Mouse (Mus musculus) spleen, postnatal 4 days (tissue): Measurements from ENCODE around the gene Rimbp2.
"Not testable (repeated sequence)": the region's sequence is repeated elsewhere in the genome, so short reads cannot be mapped to it uniquely, and the experiment has no call there.

Experiments used
- DNase-seq, 2 experiments: peaks; one replicate each; pipeline ENCODE4 v3.0.0; 2022; ENCODE audit warnings: low spot score in 2 of 2

Gene Rimbp2

DNA sequence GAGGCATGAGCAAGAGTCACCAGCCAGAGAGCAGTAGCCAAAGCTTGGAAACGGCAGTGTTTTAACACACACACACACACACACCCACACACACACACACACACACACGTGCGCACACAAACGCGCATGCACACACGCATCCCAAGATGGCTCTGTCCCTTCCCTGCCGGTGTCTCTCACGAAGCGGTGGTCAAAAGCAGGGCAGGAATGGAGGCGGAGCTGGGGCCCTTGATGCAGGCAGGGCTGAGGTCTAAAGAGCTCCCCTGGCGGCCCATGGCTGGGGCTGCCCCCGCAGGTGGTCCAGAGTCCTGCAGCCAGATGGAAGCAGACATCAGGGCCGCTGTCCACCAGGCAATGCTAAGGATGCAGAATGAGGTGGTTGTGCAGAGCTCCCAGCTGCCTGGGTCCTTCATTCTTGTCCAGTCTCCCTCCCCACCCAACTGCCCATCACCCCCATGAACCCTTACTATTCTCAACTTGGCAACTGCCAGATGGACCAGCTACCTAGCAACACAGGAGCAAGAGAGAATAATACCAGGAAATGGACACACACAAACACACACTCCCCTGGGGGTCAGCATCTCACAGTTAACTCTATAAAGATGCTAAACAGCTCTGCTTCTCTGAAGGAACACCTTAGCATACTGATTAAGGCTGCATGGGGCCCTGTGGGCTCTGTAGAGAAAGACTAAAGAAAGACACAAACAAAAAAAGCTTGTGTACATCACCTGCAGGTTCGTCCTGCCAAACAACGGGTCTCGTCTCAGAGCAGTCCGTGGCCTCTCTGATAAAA lies at the start of gene Rimbp2:
Gene Rimbp2, minus strand, starts transcription at position 209 of the 793 bp plus-strand sequence.
- DNase-seq = no peak

- DNase-seq = no peak
Measured at GRCm38 (mm10) chr5:129002571-129003011, 49.3 kb upstream of the Rimbp2 start.

DNA sequence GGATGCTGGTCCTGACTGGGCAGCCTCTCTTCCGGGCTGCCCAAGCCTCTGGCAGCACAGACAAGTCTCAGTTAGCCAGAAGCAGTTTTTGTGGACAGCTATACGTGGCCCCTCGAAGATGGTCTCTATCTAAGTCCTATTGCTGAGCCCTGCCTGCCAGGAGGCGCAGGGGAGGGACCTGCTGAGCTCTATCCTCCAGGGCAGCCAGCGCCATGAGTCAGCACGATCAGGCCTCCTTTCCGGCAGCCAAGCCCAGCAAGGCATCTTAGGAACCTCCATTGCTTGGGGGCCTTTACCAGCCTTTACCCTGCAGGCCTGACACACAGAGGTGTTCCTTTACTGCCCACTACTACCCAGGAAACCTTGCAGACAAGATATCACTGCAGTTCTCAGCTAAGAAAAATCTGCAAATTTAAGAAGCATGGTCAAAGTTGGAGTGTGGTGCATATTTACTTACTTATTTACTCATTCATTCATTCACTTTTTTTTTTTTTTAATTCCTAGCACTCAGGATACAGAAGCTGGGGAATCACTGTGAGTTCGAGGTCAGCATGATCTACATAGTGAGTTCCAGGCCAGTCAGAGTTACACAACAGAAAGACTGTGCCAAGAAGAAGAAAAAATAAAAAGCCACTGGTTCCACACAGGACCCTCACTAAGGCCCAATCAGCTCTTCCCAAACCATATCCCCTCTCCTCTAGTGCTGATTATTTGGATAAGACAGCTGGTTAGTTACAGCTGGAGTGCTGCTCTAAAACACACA lies 47.6 kb upstream of the Rimbp2 start:
- peak; percentile 76 to 86 for DNase-seq

DNA sequence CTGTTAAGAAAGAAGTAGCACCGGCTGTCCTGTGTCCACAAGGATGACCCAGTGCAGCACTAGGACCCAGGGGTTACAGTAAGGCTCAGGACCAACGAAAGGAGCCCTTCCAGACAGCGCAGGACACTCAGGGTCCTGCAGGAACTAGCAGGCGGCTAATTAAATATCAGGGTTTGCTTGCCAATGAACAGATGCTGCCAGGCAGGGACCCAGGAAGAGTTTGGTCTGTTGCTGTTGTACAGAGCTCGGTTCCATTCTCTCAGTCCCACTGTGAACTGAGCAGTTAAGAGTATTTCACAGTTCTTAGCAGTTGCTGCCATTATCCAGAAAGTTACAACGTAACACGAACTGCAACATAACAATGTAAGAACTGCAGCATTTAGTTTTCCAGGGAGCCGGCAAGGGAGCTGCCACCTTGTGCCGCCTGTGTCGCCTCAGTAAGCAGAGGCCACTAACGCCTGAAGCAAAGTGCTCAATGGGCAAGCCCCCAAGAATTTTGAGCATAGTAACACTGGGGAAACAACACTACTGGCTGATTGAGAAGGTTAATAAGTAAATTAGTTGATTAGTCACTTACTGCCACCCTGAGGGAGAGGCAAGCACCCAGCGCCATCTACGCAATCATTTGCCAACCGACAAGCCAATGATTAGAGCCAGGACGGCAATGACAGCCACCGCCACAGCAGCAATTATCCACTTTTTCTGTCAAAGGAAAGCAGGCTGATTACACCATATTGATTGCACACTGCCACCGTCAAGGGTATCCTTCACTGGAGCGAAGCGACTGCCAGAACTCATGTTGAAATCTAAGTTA lies 34.1 kb upstream of the Rimbp2 start:
- no peak for DNase-seq

DNA sequence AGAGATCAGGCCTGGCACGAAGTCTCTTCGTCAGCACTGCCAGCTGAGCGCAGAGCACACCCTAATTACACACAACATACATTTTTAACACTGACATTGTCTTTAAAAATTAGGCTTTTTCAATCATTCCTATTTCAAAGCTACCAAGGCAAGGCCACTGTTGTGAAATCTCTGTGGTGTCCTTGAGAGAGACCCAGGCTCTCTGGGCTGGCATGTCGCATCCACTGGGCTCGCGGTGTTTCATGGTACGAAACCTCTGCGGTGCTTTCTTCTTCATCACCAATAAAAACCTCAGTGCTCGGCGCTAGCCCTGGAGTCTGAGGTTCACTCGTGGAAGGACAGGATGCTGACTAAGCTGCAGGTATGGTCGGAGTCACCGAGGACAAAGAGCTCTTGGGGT lies 32.7 kb upstream of the Rimbp2 start:
- DNase-seq = no peak

DNA sequence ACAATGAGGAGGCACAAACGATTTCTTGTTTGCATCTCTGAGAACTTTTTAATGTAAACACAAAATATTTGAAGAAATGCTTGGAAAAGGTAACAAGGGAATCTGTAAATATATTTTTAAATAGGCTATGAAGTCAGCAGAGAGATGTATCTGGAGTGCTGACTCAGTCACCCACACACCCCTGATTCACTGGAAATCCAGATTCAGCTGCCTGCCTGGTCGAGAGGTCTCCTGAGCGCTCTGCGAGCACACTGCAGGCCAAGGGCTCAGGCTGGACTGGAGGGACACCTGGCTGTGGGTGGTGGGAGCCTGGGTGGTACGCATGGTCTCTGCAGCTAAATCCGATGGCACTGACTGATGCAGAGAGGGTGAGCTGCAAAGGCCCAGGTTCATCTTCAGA lies 31.2 kb upstream of the Rimbp2 start:
- DNase-seq = no peak

- peak; percentile 69 to 89 for DNase-seq
Measured at GRCm38 (mm10) chr5:128981607-128982006, 28.3 kb upstream of the Rimbp2 start.

DNA sequence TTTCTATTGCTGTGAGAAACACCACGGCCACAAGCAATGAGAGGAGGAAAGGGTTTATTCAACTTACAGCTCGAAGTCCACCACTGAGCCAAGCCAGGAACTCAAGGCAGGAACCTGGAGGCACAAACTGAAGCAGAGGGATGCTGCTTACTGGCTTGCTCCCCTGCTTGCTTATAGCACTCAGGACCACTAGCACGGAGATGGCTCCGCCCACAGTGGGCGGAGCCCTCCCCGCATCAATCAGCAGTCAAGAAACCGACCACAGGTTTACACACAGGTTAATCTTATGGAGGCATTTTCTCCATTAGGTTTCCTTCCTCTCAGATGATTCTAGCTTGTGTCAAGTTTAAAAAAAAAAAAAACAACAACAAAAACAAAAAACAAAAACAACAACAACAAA lies 27.6 kb upstream of the Rimbp2 start:
- no peak for DNase-seq

DNA sequence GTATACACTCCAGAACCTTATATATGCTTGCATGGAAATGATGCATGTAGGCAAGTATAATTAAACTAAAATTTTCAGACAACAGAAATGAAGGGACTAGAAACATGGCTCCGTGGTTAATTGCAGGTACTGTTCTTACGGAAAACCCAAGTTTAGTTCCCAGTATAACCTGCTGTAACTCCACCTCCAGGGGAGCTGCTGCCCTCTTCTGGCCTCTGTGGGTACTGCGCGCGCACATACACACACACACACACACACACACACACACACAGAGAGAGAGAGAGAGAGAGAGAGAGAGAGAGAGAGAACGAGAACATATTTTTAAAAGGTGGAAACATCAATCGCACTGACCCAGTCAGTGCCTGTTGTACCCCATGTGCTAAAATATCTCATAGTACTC lies 25.7 kb upstream of the Rimbp2 start:
- DNase-seq = no peak

DNA sequence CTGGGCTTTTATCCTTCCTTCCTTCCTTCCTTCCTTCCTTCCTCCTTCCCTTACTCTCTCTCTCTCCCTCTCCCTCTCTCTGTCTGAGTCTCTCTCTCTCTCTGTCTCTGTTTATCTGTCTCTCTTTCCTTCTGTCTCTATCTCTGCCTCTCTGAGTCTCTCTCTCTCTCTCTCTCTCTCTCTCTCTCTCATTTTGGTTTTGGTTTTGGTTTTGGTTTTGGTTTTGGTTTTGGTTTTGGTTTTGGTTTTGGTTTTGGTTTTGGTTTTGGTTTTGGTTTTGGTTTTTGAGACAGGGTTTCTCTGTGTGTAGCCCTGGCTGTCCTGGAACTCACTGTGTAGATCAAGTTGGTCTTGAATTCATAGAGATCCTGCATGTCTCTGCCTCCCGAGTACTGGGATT lies 24.2 kb upstream of the Rimbp2 start:
- DNase-seq = not testable (repeated sequence)

DNA sequence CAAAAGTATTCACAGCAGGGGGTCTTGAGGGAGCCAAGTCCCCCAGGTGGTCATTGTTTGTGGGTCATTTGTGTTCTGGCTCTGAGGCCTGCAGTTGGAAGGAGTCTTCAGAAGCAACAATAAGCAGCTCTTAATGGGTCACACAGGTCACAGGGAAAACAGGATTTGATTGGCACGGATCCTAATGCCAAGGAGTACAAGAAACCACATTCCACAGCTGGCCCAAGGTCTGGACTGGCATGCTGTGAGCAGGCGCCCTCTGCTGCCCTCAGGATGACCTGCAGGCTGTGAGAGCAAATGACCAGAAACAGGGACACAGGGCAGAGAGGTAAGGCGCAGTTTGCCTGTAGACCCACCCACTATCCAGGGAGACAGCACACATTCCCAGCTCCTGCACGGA lies 23.0 kb upstream of the Rimbp2 start:
- no peak for DNase-seq

DNA sequence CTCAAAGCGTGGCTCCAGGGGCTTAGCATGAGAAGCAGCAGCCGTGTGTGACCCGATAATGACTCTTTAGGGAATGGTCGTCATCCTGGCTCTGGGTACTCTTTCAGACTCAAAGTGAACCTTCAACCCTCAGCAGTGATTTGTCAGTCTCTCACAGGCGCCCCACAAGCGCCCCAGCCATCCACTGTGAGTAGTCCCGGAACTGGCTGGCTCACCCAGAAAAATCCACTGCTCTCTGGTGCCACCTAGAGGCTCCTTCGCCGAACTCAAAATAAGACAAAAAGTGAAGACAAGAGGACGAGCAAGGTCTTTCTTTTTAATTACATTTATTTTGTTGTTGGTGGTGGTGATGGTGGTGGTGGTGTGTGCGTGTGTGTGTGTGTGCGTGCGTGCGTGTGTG lies 18.0 kb upstream of the Rimbp2 start:
- peak; percentile 49 to 84 for DNase-seq

DNA sequence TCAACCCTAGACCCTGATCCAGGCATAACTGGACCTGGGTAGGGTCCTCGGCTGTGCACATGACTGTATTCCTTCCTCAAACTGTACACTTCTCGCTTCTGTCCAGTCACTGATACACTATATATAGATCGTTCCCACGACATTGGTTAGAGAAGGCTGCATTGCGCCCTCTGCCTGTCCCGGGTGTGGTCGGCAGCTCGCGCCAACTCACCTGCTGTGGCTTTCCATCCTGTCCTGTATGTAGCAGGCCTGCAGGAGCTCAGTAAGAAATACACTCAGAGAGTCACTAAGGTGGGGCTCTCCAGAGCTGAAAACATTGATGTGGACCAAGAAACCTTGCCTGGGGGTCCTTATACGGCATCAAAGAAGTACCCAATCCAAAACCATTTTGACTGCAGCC lies 17.6 kb upstream of the Rimbp2 start:
- no peak for DNase-seq

DNA sequence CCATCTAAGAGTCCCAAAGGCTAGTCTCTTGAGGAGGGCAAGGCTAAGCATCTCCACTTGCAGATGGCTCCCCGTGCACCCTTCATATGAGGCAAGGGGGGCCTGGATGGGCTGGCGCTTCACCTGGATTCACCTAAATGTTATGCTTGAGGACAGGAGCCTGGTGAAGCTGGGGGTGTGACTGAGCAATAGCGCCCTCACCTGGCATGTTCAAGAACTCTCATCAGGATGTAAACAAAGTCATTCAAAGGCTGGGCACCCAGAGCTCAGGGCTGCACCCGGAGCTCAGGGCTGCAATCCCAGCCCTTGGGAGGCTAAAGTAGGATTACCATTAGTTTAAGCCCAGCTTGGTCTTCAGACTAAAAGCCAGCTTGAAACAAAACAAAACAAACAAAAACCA lies 11.1 kb upstream of the Rimbp2 start:
- no peak for DNase-seq

DNA sequence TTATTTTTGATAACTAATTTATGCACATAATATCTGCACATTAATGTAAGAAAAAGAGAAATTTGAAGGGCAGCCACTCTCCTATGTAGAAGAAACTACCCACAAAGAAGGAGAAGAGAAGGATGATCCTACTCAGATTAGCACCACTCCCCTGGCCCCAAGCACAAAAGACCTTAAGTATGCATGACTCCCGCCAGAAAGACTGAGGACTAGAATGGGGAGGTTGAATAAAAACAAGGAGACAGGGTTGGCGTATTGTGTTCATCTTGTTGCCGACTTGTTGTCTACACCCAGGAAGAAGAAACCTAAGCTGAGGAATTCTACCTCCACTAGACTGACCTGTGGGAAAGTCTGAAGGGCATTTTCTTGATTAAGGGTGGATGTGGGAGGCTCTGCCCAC lies 5.6 kb upstream of the Rimbp2 start:
- no peak for DNase-seq

DNA sequence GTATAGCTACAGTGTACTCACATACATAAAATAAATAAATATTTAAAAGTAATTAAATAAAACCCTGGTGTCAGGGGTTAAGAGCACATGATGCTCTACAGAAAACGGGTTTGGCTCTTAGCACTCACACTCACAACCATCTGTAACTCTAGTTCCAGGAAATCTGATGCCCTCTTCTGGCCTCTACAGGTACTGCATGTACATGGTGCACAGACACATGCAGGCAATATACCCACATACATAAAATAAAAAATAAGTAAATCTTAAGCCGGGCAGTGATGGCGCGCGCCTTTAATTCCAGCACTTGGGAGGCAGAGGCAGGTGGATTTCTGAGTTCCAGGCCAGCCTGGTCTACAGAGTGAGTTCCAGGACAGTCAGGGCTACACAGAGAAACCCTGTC lies 1.1 kb upstream of the Rimbp2 start:
- DNase-seq = not testable (repeated sequence)

DNA sequence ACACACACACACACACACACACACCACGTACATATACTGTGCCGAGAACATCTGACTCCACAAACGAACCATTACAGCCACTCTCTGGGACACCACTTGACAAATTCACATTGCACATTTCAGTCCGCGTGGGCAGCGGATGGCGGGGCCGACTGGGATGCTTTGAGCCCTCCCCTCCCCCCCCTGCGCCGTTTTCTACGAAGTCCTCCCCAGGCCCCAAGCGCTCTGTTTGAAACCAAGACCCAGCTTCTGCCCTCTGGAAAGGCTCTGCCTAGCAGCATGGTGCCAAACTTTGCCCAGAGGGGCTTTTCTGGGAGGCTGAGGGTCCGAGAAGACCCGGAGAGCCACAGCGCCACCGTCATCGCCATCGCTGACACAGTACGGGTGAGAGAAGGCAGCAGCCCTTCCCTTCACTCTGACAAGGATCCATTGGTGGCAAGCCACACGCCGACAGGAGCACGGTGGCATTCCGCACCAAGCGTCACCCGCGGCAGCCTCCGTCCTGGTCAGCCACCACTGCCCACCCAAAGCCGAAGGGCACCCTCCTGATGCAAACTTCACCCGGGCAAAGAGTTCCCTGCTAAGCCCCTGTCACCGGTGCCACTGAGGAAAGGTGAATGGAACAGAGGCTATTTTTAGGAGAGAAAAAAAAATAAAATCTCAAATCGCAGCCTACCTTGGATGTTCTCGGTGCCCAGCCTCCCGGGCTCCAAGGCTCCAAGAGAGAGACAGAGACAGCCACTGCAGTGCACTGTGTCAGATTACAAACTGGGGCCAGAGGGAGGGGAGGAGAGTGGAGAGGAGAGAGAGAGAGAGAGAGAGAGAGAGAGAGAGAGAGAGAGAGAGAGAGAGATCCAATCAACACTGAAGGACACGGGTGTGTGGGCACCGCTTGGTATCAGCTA lies 743 bp downstream of the Rimbp2 start:
- DNase-seq = no peak

GRCm38 (mm10) chr5:128951472-128951871 lies 1.8 kb downstream of the Rimbp2 start:
- DNase-seq = no peak

GRCm38 (mm10) chr5:128947093-128947492 lies 6.2 kb downstream of the Rimbp2 start:
- DNase-seq = no peak

GRCm38 (mm10) chr5:128940436-128940835 lies 12.8 kb downstream of the Rimbp2 start:
- DNase-seq = no peak

DNA sequence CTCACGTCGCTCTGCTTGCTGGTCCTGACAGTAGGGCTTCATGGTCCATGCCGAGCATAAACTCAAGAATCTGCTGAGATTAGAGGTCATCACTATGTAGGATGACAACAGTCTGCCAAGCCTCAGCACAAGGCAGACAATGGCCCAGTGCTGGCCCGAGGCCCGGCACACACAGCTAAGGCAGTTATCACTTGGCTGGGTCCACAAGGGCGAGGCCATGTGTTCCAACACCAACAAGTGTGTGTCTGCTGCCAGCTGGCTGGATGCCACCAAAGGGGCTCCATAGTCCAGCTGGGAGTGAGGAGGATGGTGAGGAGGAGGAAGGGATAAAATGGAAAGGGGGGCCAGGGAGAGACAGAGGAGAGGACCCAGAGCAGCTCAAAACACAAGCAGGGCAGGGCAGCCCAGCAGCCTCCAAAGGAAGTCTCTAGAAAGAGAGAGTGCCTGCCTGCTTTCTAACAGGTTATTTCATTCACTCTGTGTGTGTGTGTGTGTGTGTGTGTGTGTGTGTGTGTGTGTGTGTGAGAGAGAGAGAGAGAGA lies 17.9 kb downstream of the Rimbp2 start:
- no peak for DNase-seq
